23 mouse cellular contexts compared by ENCODE assay signal in genomic region chr8:107111340-107112105, GRCm38 (mm10). TPM values are rescaled to one million over a fixed set of nuclear protein-coding genes. Genes with fewer than 3 reads are reported as not detected.
A peak's percentile ranks its signal among the peaks of the same experiment; 100 is the strongest.
DNase-seq lines count a peak whose midpoint lies in the region; ATAC-seq and TF ChIP-seq lines count a peak whose summit lies in the region.
"Had no signal": no experiment of that assay in that cellular context is flagged by ENCODE, and none has a peak within 500 bp of the region (broad histone marks: within the 10 kb centered on the region; RNA-seq: fewer than 3 reads in every experiment).

No protein-coding gene starts in this region.

- no peak for TF ChIP-seq POLR2A in myocyte (IDR thresholded peaks at IDR 0.05; ENCODE audit: insufficient read length, low read depth)

- DNase-seq in adrenal gland, postnatal 10 days, result peak; percentile 54
- no peak for DNase-seq in adrenal gland, adult 2 months
- peak; percentile 74 for DNase-seq in kidney, postnatal 10 days
- no peak for DNase-seq in kidney, adult 11 months
- peak; percentile 51 for DNase-seq in midbrain, embryonic 11.5 days (ENCODE audit: low spot score, missing footprints)
- DNase-seq: cerebellum, postnatal 10 days; gastrocnemius, postnatal 25 days; liver, embryonic 13.5 days had no signal

- H3ac ChIP-seq in myocyte (ENCODE audit: control insufficient read depth, insufficient read length), result no peak overlapping the region

- no peaks in the 10 kb centered on the region for H3K9me3 ChIP-seq in midbrain, embryonic 11.5 days (ENCODE audit: control insufficient read depth, low read length)
- H3K9me3 ChIP-seq in midbrain, embryonic 15.5 days, result no peaks in the 10 kb centered on the region
- H3K9me3 ChIP-seq: heart, embryonic 10.5 days; intestine, embryonic 15.5 days; limb, embryonic 12.5 days; liver, embryonic 13.5 days; midbrain, embryonic 13.5 days had no signal

- H3K9ac ChIP-seq in midbrain, embryonic 11.5 days (ENCODE audit: low read length), result no peak overlapping the region
- no peak overlapping the region for H3K9ac ChIP-seq in midbrain, embryonic 15.5 days
- H3K9ac ChIP-seq: hindbrain, embryonic 14.5 days; intestine, embryonic 15.5 days; limb, embryonic 12.5 days; liver, embryonic 13.5 days; midbrain, embryonic 13.5 days had no signal

- H3K4me2 ChIP-seq in midbrain, embryonic 11.5 days, result no peak overlapping the region
- no peak overlapping the region for H3K4me2 ChIP-seq in midbrain, embryonic 15.5 days
- H3K4me2 ChIP-seq in myocyte (ENCODE audit: low read depth), result peak overlapping the region; percentile 50
- H3K4me2 ChIP-seq: hindbrain, embryonic 14.5 days; intestine, embryonic 15.5 days; limb, embryonic 12.5 days; liver, embryonic 13.5 days; midbrain, embryonic 13.5 days had no signal

- H3K27me3 ChIP-seq in midbrain, embryonic 11.5 days (ENCODE audit: control insufficient read depth, insufficient read depth, low read length), result no peaks in the 10 kb centered on the region
- no peaks in the 10 kb centered on the region for H3K27me3 ChIP-seq in midbrain, embryonic 15.5 days (replicated peaks)
- no peaks in the 10 kb centered on the region for H3K27me3 ChIP-seq in myocyte (ENCODE audit: control insufficient read depth, insufficient read depth, insufficient read length)
- H3K27me3 ChIP-seq: intestine, embryonic 15.5 days; limb, embryonic 12.5 days; liver, embryonic 13.5 days; midbrain, embryonic 13.5 days; Patski had no signal

- ATAC-seq in midbrain, embryonic 11.5 days (ENCODE audit: low FRiP score), result no peak
- no peak for ATAC-seq in midbrain, embryonic 15.5 days (replicated peaks)
- no peak for ATAC-seq in megakaryocyte-erythroid progenitor cell, adult 5-6 weeks (replicated peaks; ENCODE audit: low FRiP score, low TSS enrichment, poor library complexity, severe bottlenecking)
- ATAC-seq: activated CD4-positive, CD25-positive, alpha-beta regulatory T cell, adult 4 months; intestine, embryonic 15.5 days; midbrain, embryonic 13.5 days; Patski had no signal

- H3K4me3 ChIP-seq in midbrain, embryonic 11.5 days (ENCODE audit: low read depth, low read length), result no peak overlapping the region
- no peak overlapping the region for H3K4me3 ChIP-seq in midbrain, embryonic 15.5 days
- no peak overlapping the region for H3K4me3 ChIP-seq in myocyte
- H3K4me3 ChIP-seq: heart, embryonic 10.5 days; intestine, embryonic 15.5 days; limb, embryonic 12.5 days; liver, embryonic 13.5 days; midbrain, embryonic 13.5 days had no signal

- no peaks in the 10 kb centered on the region for H3K36me3 ChIP-seq in midbrain, embryonic 11.5 days (ENCODE audit: control insufficient read depth, insufficient read depth, low read length)
- no peaks in the 10 kb centered on the region for H3K36me3 ChIP-seq in midbrain, embryonic 15.5 days (replicated peaks)
- no peaks in the 10 kb centered on the region for H3K36me3 ChIP-seq in myocyte (ENCODE audit: control insufficient read depth, insufficient read depth)
- H3K36me3 ChIP-seq: heart, embryonic 10.5 days; intestine, embryonic 15.5 days; limb, embryonic 12.5 days; liver, embryonic 13.5 days; midbrain, embryonic 13.5 days had no signal

- H3K4me1 ChIP-seq in midbrain, embryonic 11.5 days (ENCODE audit: control insufficient read depth, insufficient read depth, low read length), result peaks cover 3% of the 10 kb centered on the region; the same call in 1 of the 2 replicates
- H3K4me1 ChIP-seq in midbrain, embryonic 15.5 days, result peaks cover 8% of the 10 kb centered on the region

- H3K27ac ChIP-seq in midbrain, embryonic 11.5 days (ENCODE audit: low read depth, low read length), result no peak overlapping the region
- H3K27ac ChIP-seq in midbrain, embryonic 15.5 days, result no peak overlapping the region
- H3K27ac ChIP-seq: heart, embryonic 10.5 days; hindbrain, embryonic 14.5 days; intestine, embryonic 15.5 days; limb, embryonic 12.5 days; liver, embryonic 13.5 days; macrophage; midbrain, embryonic 13.5 days had no signal

- H3K79me2 ChIP-seq in myocyte (ENCODE audit: control insufficient read depth, insufficient read depth), result no peaks in the 10 kb centered on the region

- WGBS in midbrain, embryonic 11.5 days, result 96% methylated on average over 9 of the region's 11 CpGs
- 89% methylated on average over 10 of the region's 11 CpGs for WGBS in midbrain, embryonic 15.5 days

TF ChIP-seq in myocyte, 11 proteins besides CTCF, POLR2A, EP300 and RAD21:
- TF ChIP-seq MYOG (IDR thresholded peaks at IDR 0.05; ENCODE audit: control insufficient read depth in 1 of 3, insufficient read depth in 1 of 3, insufficient read length in 2 of 3, low read depth in 2 of 3) (no peak), MYOD1 (IDR thresholded peaks at IDR 0.05; ENCODE audit: control insufficient read depth in 1 of 3, insufficient read length in 2 of 3, low read depth in 2 of 3) (peak in 1 of 3 experiments; percentile 15), TCF12 (IDR thresholded peaks at IDR 0.05; ENCODE audit: insufficient read depth, poor library complexity, severe bottlenecking) (no peak)
TF ChIP-seq in myocyte: peak in this region for 1.

RNA-seq across cellular contexts. Expression of gene Terf2, which starts 15.2 kb away (rescaled TPM):
- total RNA-seq in adrenal gland, postnatal 10 days (2021), result 10 to 100 TPM; 22.0 to 26.4 TPM
- 10 to 100 TPM; 22.9 to 23.5 TPM for total RNA-seq in adrenal gland, adult 2 months (2021)
- 5.5 and 6.3 TPM in 2 replicates for polyA plus RNA-seq in adrenal gland, adult 2 months (2012; rRNA removed)
- polyA plus RNA-seq in midbrain, embryonic 11.5 days (2014; fragmentation: Nextera tagmentation; extraction: Ambion mirVana), result 16.4 and 16.6 TPM in 2 replicates
- polyA plus RNA-seq in midbrain, embryonic 15.5 days (2015; fragmentation: Nextera tagmentation; extraction: Ambion mirVana), result 27.3 and 29.7 TPM in 2 replicates
- polyA plus RNA-seq in myocyte (2012; fragmentation: generic; extraction: Trizol), result 14.7 TPM
- 48.8 and 52.7 TPM in 2 replicates for total RNA-seq in megakaryocyte-erythroid progenitor cell, adult 5-6 weeks (2014; fragmentation: Nextera tagmentation)
- total RNA-seq in megakaryocyte-erythroid progenitor cell, adult 5-6 weeks (2017), result 25.6 and 39.7 TPM in 2 replicates

RNA-seq across cellular contexts. Expression of gene Cyb5b, which starts 38.9 kb away (rescaled TPM):
- total RNA-seq in adrenal gland, postnatal 10 days (2021), result 100 to 1,000 TPM; 216 to 248 TPM
- total RNA-seq in adrenal gland, adult 2 months (2021), result 100 to 1,000 TPM; 384 to 492 TPM
- 212 and 282 TPM in 2 replicates for polyA plus RNA-seq in adrenal gland, adult 2 months (2012; rRNA removed)
- 177 and 192 TPM in 2 replicates for polyA plus RNA-seq in midbrain, embryonic 11.5 days (2014; fragmentation: Nextera tagmentation; extraction: Ambion mirVana)
- polyA plus RNA-seq in midbrain, embryonic 15.5 days (2015; fragmentation: Nextera tagmentation; extraction: Ambion mirVana), result 109 and 116 TPM in 2 replicates
- polyA plus RNA-seq in myocyte (2012; fragmentation: generic; extraction: Trizol), result 48.3 TPM
- total RNA-seq in megakaryocyte-erythroid progenitor cell, adult 5-6 weeks (2014; fragmentation: Nextera tagmentation), result 34.9 and 35.4 TPM in 2 replicates
- 39.3 and 46.4 TPM in 2 replicates for total RNA-seq in megakaryocyte-erythroid progenitor cell, adult 5-6 weeks (2017)

RNA-seq across cellular contexts. Expression of gene Tmed6, which starts 46.1 kb away (rescaled TPM):
- not detected for total RNA-seq in adrenal gland, postnatal 10 days (2021)
- total RNA-seq in adrenal gland, adult 2 months (2021), result not detected
- polyA plus RNA-seq in adrenal gland, adult 2 months (2012; rRNA removed), result not detected in 2 replicates
- polyA plus RNA-seq in midbrain, embryonic 11.5 days (2014; fragmentation: Nextera tagmentation; extraction: Ambion mirVana), result not detected in 2 replicates
- not detected in 2 replicates for polyA plus RNA-seq in midbrain, embryonic 15.5 days (2015; fragmentation: Nextera tagmentation; extraction: Ambion mirVana)
- polyA plus RNA-seq in myocyte (2012; fragmentation: generic; extraction: Trizol), result not detected
- not detected in 2 replicates for total RNA-seq in megakaryocyte-erythroid progenitor cell, adult 5-6 weeks (2014; fragmentation: Nextera tagmentation)
- total RNA-seq in megakaryocyte-erythroid progenitor cell, adult 5-6 weeks (2017), result not detected in 2 replicates
- total RNA-seq: gastrocnemius, postnatal 25 days; heart, postnatal 14 days; left cerebral cortex, adult 8-10 months; neutrophil, adult 5-6 weeks had no signal
- polyA plus RNA-seq: activated CD4-positive, CD25-positive, alpha-beta regulatory T cell, adult 4 months; forebrain, embryonic 11.5 days; hindbrain, embryonic 14.5 days; limb, embryonic 12.5 days; macrophage; midbrain, embryonic 13.5 days had no signal

RNA-seq across cellular contexts. Expression of gene Nip7, which starts 54.8 kb away (rescaled TPM):
- total RNA-seq in adrenal gland, postnatal 10 days (2021), result 10 to 100 TPM; 32.9 to 48.6 TPM
- 10 to 100 TPM; 49.3 to 54.3 TPM for total RNA-seq in adrenal gland, adult 2 months (2021)
- 15.3 and 17.2 TPM in 2 replicates for polyA plus RNA-seq in adrenal gland, adult 2 months (2012; rRNA removed)
- polyA plus RNA-seq in midbrain, embryonic 11.5 days (2014; fragmentation: Nextera tagmentation; extraction: Ambion mirVana), result 100 and 102 TPM in 2 replicates
- polyA plus RNA-seq in midbrain, embryonic 15.5 days (2015; fragmentation: Nextera tagmentation; extraction: Ambion mirVana), result 70.2 and 71.1 TPM in 2 replicates
- polyA plus RNA-seq in myocyte (2012; fragmentation: generic; extraction: Trizol), result 81.4 TPM
- 47.4 and 67.6 TPM in 2 replicates for total RNA-seq in megakaryocyte-erythroid progenitor cell, adult 5-6 weeks (2014; fragmentation: Nextera tagmentation)
- total RNA-seq in megakaryocyte-erythroid progenitor cell, adult 5-6 weeks (2017), result 34.6 and 51.7 TPM in 2 replicates

RNA-seq across cellular contexts. Expression of gene Cog8, which starts 55.0 kb away (rescaled TPM):
- 10 to 100 TPM; 24.2 to 26.6 TPM for total RNA-seq in adrenal gland, postnatal 10 days (2021)
- 10 to 100 TPM; 36.6 to 37.6 TPM for total RNA-seq in adrenal gland, adult 2 months (2021)
- polyA plus RNA-seq in adrenal gland, adult 2 months (2012; rRNA removed), result 31.1 and 36.8 TPM in 2 replicates
- polyA plus RNA-seq in midbrain, embryonic 11.5 days (2014; fragmentation: Nextera tagmentation; extraction: Ambion mirVana), result 38.1 and 38.8 TPM in 2 replicates
- polyA plus RNA-seq in midbrain, embryonic 15.5 days (2015; fragmentation: Nextera tagmentation; extraction: Ambion mirVana), result 42.0 and 44.8 TPM in 2 replicates
- polyA plus RNA-seq in myocyte (2012; fragmentation: generic; extraction: Trizol), result 28.3 TPM
- 19.8 and 30.3 TPM in 2 replicates for total RNA-seq in megakaryocyte-erythroid progenitor cell, adult 5-6 weeks (2014; fragmentation: Nextera tagmentation)
- 22.3 and 25.9 TPM in 2 replicates for total RNA-seq in megakaryocyte-erythroid progenitor cell, adult 5-6 weeks (2017)

Comparison
In these comparisons a context has a peak if more than half of its experiments do, and no peak if none do; other contexts are left out.
1. DNase-seq: peak in adrenal gland, postnatal 10 days (single experiment), kidney, postnatal 10 days (single experiment) and midbrain, embryonic 11.5 days (single experiment); none in adrenal gland, adult 2 months (single experiment) and kidney, adult 11 months (single experiment).